Mouse (Mus musculus) CH12.LX (cell line): ENCODE results near the gene Gja5.
"Not testable (repeated sequence)": the region's sequence is repeated elsewhere in the genome, so short reads cannot be mapped to it uniquely, and the experiment has no call there.

ENCODE experiments used
- CHD2 ChIP-seq: IDR thresholded peaks from 2 replicates; pipeline ENCODE4 v1.6.1; 2011; ENCODE audit warnings: low read length, improper control_type of control experiment
- EP300 ChIP-seq: IDR thresholded peaks from 2 replicates; pipeline ENCODE4 v1.6.1; 2011; ENCODE audit warnings: low read length, improper control_type of control experiment
- MAZ ChIP-seq: IDR thresholded peaks from 2 replicates; pipeline ENCODE4 v1.6.1; 2012; ENCODE audit warnings: low read depth, mild to moderate bottlenecking, inconsistent platforms, low read length, improper control_type of control experiment, moderate library complexity
- MEF2A ChIP-seq: IDR thresholded peaks from 2 replicates; pipeline ENCODE4 v1.6.1; 2014; ENCODE audit warnings: low read depth, mild to moderate bottlenecking, inconsistent platforms, low read length, improper control_type of control experiment, borderline replicate concordance
- RAD21 ChIP-seq: IDR thresholded peaks from 2 replicates; pipeline ENCODE4 v1.6.1; 2011; ENCODE audit warnings: low read depth, mild to moderate bottlenecking, low read length, improper control_type of control experiment, moderate library complexity
- ZC3H11A ChIP-seq: IDR thresholded peaks from 2 replicates; pipeline ENCODE4 v1.6.1; 2012; ENCODE audit warnings: low read depth, mild to moderate bottlenecking, inconsistent platforms, low read length, improper control_type of control experiment

DNA sequence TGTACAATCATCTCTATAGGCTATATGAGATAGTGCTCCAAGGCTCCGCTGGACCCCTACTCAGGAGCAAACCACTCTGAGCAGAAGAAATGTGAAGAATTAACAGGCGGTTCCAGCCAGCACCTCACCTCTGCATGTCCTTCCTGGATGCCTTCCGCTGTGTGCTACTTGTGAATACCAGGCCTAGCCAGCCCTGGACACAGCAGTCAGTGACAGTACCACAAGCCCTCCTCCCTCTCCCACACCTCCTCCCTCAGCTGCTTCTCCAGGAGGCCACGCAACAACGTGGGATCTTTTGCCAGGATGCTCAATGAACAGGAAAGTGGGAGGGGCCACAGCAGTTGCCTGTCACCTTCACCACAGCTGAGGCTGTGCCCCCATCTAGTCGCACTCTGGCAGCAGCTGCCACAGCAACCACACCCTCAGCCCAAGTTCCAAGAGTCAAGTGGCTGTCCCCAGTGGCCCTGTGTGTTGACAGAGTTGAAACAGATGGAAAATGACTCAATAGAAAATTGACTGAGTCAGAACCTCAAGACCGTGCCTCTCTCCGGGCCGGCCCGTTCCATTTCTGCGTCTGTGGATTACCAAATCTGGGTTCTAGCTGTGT is 171.4 kb downstream of the Gja5 start:
- not testable (repeated sequence) for TF ChIP-seq RAD21, CHD2, ZC3H11A, MEF2A, EP300, MAZ
